Mouse (Mus musculus) left cerebral cortex, adult 9 months (tissue): ENCODE measurements around the gene Arpc5l.
"Not testable (repeated sequence)": the region's sequence is repeated elsewhere in the genome, so short reads cannot be mapped to it uniquely, and the experiment has no call there.

Experiments used
- DNase-seq, 2 experiments: peaks; one replicate each; pipeline ENCODE4 v3.0.0; 2022; ENCODE audit warnings: low spot score in 2 of 2

Arpc5l gene

DNA sequence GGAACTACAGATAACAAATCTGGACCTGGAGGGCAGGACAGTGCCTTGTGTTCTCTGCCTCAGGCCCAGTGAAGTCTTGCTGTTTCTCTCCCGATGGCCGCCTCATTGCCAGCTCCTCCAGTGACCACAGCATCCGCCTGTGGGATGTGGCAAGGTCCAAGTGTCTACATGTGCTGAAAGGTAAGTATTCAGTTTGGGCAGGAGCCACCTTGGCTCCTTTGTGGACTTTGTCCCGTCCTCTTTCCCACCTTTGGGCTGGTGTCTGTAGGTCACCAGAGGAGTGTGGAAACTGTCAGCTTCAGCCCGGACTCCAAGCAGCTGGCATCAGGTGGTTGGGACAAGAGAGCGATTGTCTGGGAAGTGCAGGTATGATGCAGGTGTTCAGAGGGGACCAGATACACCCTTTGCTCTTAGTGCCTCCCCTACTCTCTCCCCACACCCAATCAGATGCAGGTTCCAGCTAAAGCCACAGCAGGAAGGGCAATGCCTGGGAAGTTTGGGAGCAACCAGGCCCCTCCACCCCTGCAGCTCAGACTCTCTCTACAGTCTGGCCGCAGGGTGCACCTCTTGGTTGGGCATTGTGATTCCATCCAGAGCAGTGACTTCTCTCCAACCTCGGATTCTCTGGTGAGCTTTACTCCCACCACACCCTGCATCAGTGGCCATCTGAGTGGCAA is 5.1 kb upstream of the Arpc5l start:
- no peak for DNase-seq

- no peak for DNase-seq
These were observed 4.6 kb upstream of the Arpc5l start for GRCm38 (mm10) chr2:39000587-39000919.

DNA sequence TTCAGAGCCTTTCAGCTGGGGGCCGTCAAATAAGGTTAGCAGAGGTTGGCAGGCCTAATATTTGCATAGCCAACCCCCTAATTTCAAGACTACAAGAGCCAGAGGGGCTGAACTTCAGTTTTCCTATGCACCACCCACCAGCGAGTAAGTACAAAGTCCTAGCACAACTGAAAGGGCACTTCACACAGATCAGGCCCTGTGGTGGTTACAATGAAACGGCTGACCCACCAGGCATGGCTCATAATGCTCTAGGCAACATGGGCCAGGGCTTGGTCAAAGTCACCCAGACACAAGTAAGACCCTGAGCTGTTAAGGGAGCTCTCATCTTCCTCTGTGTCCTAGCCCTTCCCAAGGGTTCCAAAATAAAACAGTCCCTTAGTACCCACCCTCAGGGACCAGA is 3.3 kb upstream of the Arpc5l start:
- no peak for DNase-seq

DNA sequence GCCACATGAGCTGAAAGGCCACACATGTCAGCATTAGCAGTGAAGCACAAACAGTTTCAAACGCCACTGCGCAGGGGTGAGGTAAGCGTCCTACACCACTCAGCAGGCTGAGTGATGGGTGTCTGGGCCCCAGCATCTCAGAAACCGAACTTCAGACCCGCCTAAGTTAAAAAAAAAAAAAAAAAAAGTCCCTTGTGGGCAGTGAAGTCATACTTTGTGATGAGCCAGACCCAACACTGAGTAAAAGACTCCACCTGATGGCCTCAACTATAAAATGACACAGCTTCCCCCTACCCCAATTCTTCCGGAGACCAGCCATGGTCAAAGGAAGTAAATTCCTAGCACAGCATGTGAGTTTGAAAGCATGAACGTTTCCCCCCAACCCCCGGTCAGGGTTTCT is 2.0 kb upstream of the Arpc5l start:
- DNase-seq, result no peak

GRCm38 (mm10) chr2:39003512-39003911 is 1.6 kb upstream of the Arpc5l start:
- no peak for DNase-seq

DNA sequence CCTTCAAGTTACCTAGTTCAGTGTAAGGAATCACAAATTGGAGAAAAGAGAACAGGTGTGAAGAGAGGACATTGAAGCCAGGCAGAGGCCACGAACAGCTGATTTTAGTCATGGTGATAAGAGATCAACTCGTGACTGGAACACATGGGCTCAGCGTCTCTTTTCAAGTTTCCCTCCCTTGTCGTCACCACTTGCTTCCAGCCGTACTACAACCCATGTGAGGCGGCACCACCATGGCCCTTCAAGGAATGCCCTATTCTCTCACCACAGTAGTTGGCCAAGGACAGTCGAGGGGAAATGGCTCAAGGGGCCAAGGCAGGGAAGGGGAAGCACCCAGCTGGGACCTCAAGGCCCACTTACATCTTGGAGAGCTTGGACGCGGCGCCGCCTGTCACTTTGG is 776 bp upstream of the Arpc5l start:
- no peak for DNase-seq

- no peak for DNase-seq
These were observed 479 bp downstream of the Arpc5l start, which contains the start of gene Rpl35 for GRCm38 (mm10) chr2:39005574-39006079. Gene Rpl35 (minus strand): TSS chr2:39005624.

GRCm38 (mm10) chr2:39006149-39006730 is 1.1 kb downstream of the Arpc5l start:
- DNase-seq, result no peak

DNA sequence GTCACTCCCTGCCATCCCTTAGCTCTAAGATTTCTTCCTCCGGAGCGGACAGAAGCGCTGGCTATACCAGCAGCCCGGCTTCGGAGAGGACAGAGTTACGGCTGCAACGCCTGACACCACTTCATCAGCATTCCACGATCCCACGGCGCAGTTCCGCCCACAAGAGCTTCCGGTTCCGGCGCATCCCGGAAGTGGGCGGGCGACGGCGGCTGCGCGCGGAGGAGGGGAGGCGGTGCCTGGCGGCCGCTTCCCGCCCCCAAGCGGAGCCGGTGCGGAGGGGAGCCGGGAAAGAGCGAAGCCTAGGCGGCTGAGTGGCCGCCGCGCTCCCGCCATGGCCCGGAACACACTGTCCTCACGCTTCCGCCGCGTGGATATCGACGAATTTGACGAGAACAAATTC is 2.7 kb downstream of the Arpc5l start:
- peak; percentile 80 to 93 for DNase-seq

DNA sequence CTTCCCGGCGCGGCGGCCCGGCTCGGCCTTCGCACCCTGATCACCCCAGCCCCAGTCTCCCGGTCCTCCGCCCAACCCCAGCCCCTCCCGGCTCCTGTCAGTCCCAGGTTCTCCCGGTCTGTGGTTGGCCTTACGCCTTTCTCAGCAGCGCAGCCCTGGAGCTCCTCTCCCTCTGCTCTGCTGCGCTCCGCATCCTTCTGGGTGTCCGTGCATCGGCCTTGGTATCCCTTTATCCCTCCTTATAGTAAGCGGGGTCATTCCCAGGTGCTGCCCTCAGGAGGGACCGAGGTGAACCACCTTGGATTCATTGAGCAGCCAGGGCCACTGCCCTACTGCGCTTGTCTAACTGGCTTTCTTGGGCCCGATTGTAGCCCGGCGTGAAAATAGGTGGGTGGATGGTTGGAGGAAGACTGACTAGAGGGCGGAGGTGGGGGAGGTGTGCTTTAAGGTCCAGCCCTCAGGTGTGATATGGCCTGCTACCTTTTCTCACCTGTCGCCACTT is 3.3 kb downstream of the Arpc5l start:
- DNase-seq, result peak in 1 of 2 experiments; percentile 36

GRCm38 (mm10) chr2:39008954-39009365 is 3.8 kb downstream of the Arpc5l start:
- DNase-seq, result peak in 1 of 2 experiments; percentile 54

GRCm38 (mm10) chr2:39010144-39010543 is 5.0 kb downstream of the Arpc5l start:
- DNase-seq, result not testable (repeated sequence)

DNA sequence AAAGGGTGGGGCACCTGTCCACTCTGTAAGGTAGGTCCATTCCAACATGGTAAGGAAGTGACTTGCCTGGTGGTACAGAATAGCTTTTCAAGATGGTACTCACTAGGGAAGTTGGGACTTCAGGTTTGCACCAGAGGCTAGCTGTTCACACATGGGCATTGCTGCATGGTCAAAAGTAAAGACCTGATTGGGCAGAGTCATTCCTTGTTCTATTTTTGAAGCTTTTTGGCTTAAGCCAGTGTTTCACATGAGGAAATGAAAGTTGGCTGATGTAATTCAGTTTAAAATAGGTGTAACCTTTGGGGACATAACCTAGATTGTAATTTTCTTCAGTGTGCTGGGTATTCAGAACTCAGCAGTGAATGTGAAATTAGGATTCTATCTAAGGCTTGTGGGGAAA is 6.1 kb downstream of the Arpc5l start:
- no peak for DNase-seq

GRCm38 (mm10) chr2:39011971-39012370 is 6.8 kb downstream of the Arpc5l start:
- no peak for DNase-seq

- DNase-seq, result no peak
These were observed 7.7 kb downstream of the Arpc5l start for GRCm38 (mm10) chr2:39012768-39013279.

DNA sequence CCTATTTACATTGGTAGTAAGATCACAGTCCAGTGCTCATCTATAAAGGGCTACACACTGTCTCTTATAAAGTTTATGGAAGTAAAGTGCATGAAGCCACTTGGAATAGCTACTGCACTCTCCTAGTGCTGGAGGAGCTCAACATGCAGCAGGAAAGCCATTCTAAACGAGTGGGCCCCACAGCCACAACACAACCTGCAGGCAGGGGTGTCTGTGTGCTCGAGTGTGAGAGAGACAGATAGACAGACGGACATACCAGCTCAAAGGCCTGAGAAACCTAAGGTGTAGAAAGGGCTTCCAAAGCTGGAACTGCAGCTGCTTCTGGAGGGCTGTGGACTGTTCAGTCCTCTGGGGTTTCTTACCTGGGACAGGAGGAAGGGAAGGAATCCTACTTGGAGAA is 11.4 kb downstream of the Arpc5l start:
- DNase-seq, result no peak

- no peak for DNase-seq
These were observed 14.9 kb downstream of the Arpc5l start for GRCm38 (mm10) chr2:39020004-39020403.

DNA sequence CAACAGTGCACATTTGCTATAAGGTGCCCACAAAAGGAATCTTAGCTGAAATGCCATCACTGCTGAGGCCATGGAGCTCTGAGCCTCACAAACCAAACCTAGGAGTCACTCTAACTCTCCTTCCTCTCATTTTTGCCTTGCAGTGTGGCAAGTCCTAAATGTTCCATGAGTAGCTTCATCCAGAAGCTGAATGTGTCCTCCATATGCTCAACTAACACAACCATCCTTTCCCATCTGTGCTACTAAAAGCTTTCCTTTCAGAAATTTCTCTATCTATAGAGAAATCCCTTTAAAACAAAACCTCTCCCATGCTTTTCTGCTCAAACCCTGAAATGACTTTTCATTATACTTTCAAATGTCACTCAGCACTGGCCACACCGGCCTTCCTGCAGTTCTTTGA is 26.5 kb downstream of the Arpc5l start:
- DNase-seq, result no peak

- no peak for DNase-seq
These were observed 35.1 kb downstream of the Arpc5l start for GRCm38 (mm10) chr2:39040215-39040614.

DNA sequence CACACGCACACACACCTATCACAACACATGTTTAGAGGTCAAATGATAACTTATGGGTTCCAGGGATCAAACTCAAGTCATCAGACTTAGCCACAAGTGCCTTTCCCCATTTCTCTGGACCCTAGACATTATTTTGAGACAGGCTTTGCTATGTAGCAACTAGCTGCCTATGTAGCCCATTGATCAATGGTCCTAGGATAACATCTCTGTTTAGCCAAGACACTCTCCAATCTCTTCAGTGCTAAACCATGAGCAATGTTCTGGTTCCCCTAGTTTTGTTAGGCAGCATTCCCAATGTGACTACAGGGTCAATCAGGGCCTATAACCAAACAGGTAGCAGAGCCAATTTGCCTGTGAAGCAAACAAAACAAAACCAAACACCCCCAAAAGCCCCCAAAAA is 43.4 kb downstream of the Arpc5l start:
- DNase-seq, result no peak

DNA sequence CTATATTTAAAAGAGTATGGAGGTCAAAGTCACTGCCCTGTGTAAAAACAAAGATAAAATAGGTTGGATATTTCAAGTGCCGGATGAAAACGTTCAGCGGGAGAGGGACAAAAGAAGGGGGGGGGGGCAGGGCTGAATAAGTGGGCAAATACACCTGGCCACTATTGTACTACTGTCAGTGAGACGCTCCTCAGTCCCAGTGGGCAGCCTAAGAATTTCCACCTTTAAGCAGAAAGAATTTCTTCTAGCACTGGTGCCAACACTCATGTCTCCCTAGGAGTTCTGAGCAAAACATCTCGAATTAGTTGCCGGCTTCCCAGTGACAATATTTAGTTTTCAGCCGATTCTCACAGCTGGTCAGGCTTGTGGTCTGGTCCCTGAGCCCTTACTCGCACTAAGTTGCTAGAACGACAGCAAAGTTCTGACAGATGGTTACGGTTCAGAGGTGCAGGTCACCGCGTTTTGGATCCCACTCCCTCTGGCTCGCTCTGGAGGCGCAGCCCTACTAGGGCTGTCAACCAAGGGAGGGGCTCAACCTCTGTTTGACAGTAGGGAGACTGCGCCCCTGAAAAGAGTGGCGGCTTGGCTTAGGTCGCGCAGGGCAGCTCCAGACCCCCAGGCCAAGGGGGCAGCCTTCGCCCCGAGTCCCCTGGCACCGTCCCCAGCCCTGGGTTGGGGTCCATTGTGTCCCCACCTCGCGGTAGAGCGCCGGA is 59.7 kb downstream of the Arpc5l start:
- DNase-seq, result peak in 1 of 2 experiments; percentile 8
